Mouse (Mus musculus) thymus, postnatal 14 days (tissue): ENCODE measurements at regions not wholly inside any gene's neighbourhood (a gene's known extent, or its start where the extent isn't known, plus 50 kb on each side); places are given as distances from the start of the nearest gene placed in this dataset.

Experiments
- DNase-seq: peaks from one replicate; pipeline ENCODE4 v3.0.0; 2021

- DNase-seq = no peak
These were observed 178.1 kb downstream of the Efnb2 start for GRCm38 (mm10) chr8:8482707-8483480.

GRCm38 (mm10) chr8:8477456-8477855 is 183.6 kb downstream of the Efnb2 start:
- DNase-seq = no peak

- no peak for DNase-seq
These were observed 192.5 kb downstream of the Efnb2 start for GRCm38 (mm10) chr8:8468552-8468951.

DNA sequence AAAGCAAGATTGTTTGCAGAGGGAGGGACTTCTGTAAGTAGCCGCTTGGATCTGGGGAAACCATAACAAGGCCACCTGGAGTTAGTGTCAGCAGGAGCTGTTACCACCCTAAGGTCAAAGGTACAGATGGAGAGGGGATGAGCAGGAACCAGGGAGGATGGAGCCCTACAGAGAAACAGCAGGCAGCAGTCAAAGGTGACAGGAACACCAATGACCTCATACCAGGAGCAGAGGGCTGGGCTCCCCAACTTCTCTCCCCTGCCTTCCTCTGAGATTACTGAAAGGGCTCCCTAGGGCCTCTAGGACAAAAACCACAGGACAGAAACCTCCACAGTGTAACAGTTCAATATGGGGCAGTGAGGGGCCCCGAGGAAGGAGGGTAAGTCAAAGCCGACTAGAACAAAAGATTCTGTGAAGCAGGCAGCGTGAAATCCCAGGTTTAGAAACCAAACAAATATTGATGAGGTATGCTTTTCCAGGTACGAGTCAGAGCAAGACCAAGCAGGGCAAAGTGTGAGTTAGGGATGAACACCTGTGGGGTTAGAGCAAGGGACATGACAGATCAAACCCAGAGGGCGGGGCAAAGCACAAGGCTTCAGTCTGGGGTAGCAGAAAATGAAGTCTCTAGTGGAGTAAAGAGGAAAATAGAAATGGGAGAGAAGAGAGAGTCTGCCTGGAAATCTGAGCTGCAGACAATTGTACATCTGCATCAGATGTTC is 194.4 kb downstream of the Efnb2 start:
- no peak for DNase-seq

DNA sequence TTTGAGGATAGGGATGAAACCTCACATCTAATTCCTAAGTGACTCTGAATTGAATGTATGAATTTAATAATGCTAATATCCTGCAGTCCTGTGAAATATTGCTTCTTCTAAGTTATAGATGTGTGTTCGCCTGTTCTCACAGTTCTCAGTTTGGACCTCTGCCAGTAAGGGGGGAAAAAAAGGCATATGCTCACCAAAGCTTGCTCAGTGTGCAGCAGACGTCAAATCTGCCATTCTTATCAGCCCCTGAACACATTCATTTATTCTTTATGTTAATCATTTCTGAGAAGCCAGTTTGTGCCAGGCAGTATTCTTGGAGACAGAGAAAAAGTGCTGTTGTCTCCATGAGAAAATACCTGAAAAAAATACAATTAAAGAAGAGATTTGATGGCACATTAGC is 198.6 kb downstream of the Efnb2 start:
- DNase-seq = no peak

- DNase-seq = no peak
These were observed 203.5 kb downstream of the Efnb2 start for GRCm38 (mm10) chr8:8457536-8457935.

- no peak for DNase-seq
These were observed 207.1 kb downstream of the Efnb2 start for GRCm38 (mm10) chr8:8453944-8454343.

DNA sequence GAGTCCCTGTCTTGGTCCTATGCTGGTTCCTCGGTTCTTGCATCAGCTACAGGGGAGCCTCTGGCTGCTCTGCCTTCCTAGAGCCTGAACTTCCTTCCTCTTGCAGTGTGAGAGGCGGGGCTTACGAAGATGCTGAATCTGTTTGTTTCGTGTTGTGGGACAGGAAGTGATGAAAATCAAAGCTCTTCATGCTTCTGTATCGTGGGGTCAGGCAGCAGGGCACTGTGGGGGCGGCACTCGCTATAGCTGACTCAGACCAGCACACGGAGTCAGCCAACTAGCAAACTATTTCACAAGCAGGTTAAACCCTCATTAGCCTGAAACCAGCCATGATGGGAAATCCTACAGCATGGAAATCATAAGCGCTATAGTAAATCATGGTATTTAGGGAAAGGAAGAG is 208.8 kb downstream of the Efnb2 start:
- peak; percentile 3 for DNase-seq

DNA sequence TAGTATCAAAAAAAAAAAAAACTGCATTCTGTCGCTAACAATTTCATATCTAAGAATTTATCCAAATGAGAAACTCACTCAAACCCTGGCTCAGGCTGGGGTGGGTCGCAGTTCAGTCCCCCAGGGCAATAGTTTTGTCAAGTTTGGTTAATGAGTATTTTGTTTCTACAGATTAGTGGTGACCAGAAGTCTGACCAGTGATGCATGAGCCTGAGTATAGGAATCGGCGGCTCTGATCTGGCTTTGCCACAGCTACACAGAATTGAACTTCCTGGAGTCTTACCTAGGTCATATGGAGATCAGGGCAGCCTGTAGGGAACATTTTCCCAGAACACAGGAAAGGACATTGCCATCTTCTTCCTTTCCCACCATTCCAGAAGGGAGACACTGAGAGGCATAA is 212.1 kb downstream of the Efnb2 start:
- DNase-seq = no peak

GRCm38 (mm10) chr8:8441568-8441967 is 219.5 kb downstream of the Efnb2 start:
- no peak for DNase-seq

- DNase-seq = no peak
These were observed 220.1 kb downstream of the Efnb2 start for GRCm38 (mm10) chr8:8440903-8441302.

- no peak for DNase-seq
These were observed 234.8 kb downstream of the Efnb2 start for GRCm38 (mm10) chr8:8426201-8426600.

GRCm38 (mm10) chr8:8423443-8423842 is 237.6 kb downstream of the Efnb2 start:
- no peak for DNase-seq

DNA sequence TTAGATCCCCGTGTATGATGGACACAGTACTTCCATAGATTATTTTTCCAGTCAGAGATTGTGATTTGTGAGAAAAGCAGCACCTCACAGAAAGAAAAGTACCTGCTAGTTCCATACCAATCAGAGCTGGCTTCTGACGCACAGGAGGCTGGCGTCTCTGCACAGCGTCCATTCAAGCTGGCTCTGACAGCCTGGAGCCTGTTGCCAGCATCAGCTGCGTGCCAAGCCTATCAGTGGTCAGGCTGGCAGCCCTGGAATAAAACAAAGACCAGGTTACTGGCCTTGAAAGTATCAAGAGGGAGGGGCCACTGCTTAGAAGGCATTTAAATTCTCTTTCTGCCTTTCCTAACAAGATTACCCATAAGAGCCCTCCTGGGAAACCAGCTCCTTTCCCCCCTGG is 239.3 kb downstream of the Efnb2 start:
- DNase-seq = no peak

- no peak for DNase-seq
These were observed 241.4 kb downstream of the Efnb2 start for GRCm38 (mm10) chr8:8419360-8420330.

GRCm38 (mm10) chr8:8418929-8419328 is 242.1 kb downstream of the Efnb2 start:
- no peak for DNase-seq

- no peak for DNase-seq
These were observed 242.5 kb downstream of the Efnb2 start for GRCm38 (mm10) chr8:8418525-8418924.

DNA sequence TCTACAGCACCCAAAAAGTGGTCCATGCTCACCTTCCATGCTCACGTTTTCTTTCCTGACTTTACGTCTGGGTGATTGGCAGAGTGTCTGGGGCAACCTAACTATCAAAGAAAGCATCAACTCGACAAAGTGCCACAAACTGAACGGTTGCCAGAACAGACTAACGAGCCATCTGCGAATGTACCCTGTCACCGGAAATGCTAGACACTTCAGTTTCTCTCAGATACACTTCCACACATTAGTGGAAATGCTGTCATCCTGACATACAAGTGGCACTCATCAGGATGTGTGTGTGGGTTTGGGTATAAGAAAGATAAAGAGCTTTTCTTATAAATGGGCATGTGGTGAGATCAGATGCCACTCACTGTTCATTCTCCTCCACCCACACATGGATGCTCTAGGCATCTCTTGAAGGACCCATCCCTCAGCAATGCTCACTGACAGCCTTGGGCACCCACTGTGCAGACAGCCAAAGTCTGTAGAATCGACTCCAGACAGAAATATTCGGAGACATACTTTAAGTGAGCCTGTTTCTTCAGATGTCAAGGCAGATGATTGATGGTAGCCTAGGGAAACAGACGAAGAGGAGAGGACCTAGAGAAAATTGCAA is 244.8 kb downstream of the Efnb2 start:
- DNase-seq = no peak

GRCm38 (mm10) chr8:8407357-8407756 is 253.7 kb downstream of the Efnb2 start:
- DNase-seq = no peak

DNA sequence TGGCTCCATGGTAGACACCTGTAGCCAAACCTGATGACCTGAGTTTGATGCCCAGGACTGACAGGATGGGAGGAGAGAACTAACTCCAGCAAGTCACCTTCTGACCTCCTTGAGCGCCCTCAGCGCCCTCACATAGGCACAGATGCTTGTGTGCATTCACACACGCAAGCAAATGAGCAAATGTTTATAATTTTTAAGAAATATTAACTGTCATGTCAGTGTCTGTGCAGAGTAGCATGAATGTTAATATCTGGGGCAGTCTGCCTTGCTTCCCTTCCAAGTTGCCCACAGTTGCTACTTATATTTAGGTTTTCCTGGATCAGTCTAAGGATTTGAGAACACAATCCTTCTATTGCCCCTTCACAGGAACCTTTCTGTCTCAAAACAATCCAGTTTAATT is 257.6 kb downstream of the Efnb2 start:
- DNase-seq = no peak

DNA sequence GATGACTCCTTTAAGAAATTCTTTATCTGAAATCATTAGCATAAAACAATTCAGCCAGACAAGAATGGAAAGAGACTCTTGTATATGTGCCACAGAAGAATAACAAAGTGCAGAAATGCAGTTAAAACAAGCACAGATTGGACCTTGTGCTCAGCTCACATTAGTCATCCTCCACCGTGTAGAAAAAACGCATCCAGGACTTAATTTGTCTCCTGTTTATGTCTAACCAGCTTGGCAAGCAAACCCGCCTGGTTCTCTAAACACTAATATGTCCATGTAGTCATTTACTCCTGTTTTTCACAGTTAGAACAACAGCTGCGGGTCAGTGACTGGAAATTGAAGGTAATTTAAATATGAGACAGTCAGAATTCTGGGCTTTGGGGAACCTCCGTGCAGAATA is 268.7 kb downstream of the Efnb2 start:
- no peak for DNase-seq

- DNase-seq = no peak
These were observed 269.7 kb downstream of the Efnb2 start for GRCm38 (mm10) chr8:8391321-8391720.

- DNase-seq = no peak
These were observed 282.8 kb downstream of the Efnb2 start for GRCm38 (mm10) chr8:8378248-8378647.
